Mouse (Mus musculus) MEL (cell line): Measurements from ENCODE around the gene Fam228a. TPM values are rescaled to one million over a fixed set of nuclear protein-coding genes. Genes with fewer than 3 reads are reported as not detected.
"Not testable (repeated sequence)": the region's sequence is repeated elsewhere in the genome, so short reads cannot be mapped to it uniquely, and the experiment has no call there.

ENCODE experiments used
- DNase-seq: peaks from one replicate; pipeline ENCODE4 v3.0.0; 2011; ENCODE audit warnings: low read depth, low spot score
- H3K27ac ChIP-seq: 2 replicates; pipeline ENCODE4 v1.5.1; 2012; ENCODE audit warnings: low read depth, mild to moderate bottlenecking, control low read depth, low read length, moderate library complexity; ENCODE audit not compliant: control insufficient read depth
- H3K27me3 ChIP-seq, 2 experiments: fragments of 150-350 bp in 1 of 2; sonication (generic) in 1 of 2; 2 replicates each; pipeline ENCODE4 v1.6.1; 2012; ENCODE audit warnings: low read length in 2 of 2, mild to moderate bottlenecking in 2 of 2, improper control_type of control experiment in 1 of 2, moderate library complexity in 1 of 2; ENCODE audit not compliant: insufficient read depth in 2 of 2, control insufficient read depth in 1 of 2
- H3K36me3 ChIP-seq, 2 experiments: 2 replicates each; pipeline ENCODE4 v1.6.1; 2012 to 2014; ENCODE audit warnings: low read length in 2 of 2, improper control_type of control experiment in 1 of 2, inconsistent platforms in 1 of 2, mild to moderate bottlenecking in 1 of 2; ENCODE audit not compliant: insufficient read depth in 2 of 2, control insufficient read depth in 1 of 2
- H3K4me1 ChIP-seq, 2 experiments: fragments of 150-350 bp in 1 of 2; sonication (generic) in 1 of 2; 2 replicates each; pipeline ENCODE4 v1.6.1; 2012; ENCODE audit warnings: low read length in 2 of 2, improper control_type of control experiment in 1 of 2, mild to moderate bottlenecking in 1 of 2; ENCODE audit not compliant: insufficient read depth in 2 of 2, control insufficient read depth in 1 of 2
- H3K4me3 ChIP-seq, 2 experiments: fragments of 150-350 bp in 1 of 2; sonication (generic) in 1 of 2; 2 replicates each; pipeline ENCODE4 v1.5.1; 2012; ENCODE audit warnings: low read depth in 2 of 2, low read length in 2 of 2, mild to moderate bottlenecking in 2 of 2, moderate library complexity in 2 of 2, control low read depth in 1 of 2, improper control_type of control experiment in 1 of 2; ENCODE audit not compliant: control insufficient read depth in 1 of 2, insufficient read depth in 1 of 2
- H3K79me2 ChIP-seq: 2 replicates; pipeline ENCODE4 v1.6.1; 2012; ENCODE audit warnings: mild to moderate bottlenecking, low read length, moderate library complexity; ENCODE audit not compliant: control insufficient read depth, poor library complexity, insufficient read depth
- H3K9ac ChIP-seq: 2 replicates; pipeline ENCODE4 v1.6.1; 2012; ENCODE audit warnings: low read depth, mild to moderate bottlenecking, control low read depth, low read length, moderate library complexity; ENCODE audit not compliant: control insufficient read depth, poor library complexity, severe bottlenecking
- H3K9me3 ChIP-seq: fragments of 150-350 bp; sonication (generic); replicated peaks from 2 replicates; pipeline ENCODE4 v1.6.1; 2012; ENCODE audit warnings: mild to moderate bottlenecking, low read length, improper control_type of control experiment, moderate library complexity; ENCODE audit not compliant: insufficient read depth
- CHD1 ChIP-seq: IDR thresholded peaks from 2 replicates; pipeline ENCODE4 v1.6.1; 2012; ENCODE audit warnings: low read depth, mild to moderate bottlenecking, inconsistent platforms, low read length, improper control_type of control experiment
- CTCF ChIP-seq, 3 experiments: IDR thresholded peaks in 2 of 3; conservative IDR thresholded peaks in 1 of 3; 2 replicates each; pipeline ENCODE4 v1.5.1; 2011 to 2012; ENCODE audit warnings: low read length in 3 of 3, low read depth in 2 of 3, mild to moderate bottlenecking in 2 of 3, improper control_type of control experiment in 1 of 3, inconsistent platforms in 1 of 3, mixed read lengths in 1 of 3, moderate library complexity in 1 of 3; ENCODE audit not compliant: control insufficient read depth in 1 of 3, insufficient read depth in 1 of 3, poor library complexity in 1 of 3, severe bottlenecking in 1 of 3
- EP300 ChIP-seq, 2 experiments: IDR thresholded peaks; 2 replicates each; pipeline ENCODE4 v1.6.1; 2011; ENCODE audit warnings: improper control_type of control experiment in 2 of 2, low read length in 2 of 2, low read depth in 1 of 2, mild to moderate bottlenecking in 1 of 2
- ETS1 ChIP-seq: IDR thresholded peaks from 2 replicates; pipeline ENCODE4 v1.6.1; 2012; ENCODE audit warnings: low read depth, mild to moderate bottlenecking, inconsistent platforms, low read length, improper control_type of control experiment, moderate library complexity
- GATA1 ChIP-seq: IDR thresholded peaks from 2 replicates; pipeline ENCODE4 v1.6.1; 2011; ENCODE audit warnings: low read depth, low read length, improper control_type of control experiment
- HCFC1 ChIP-seq: IDR thresholded peaks from 2 replicates; pipeline ENCODE4 v1.6.1; 2012; ENCODE audit warnings: low read depth, mild to moderate bottlenecking, inconsistent platforms, low read length, improper control_type of control experiment, moderate library complexity
- KAT2A ChIP-seq: conservative IDR thresholded peaks from 2 replicates; pipeline ENCODE4 v1.6.1; 2012; ENCODE audit warnings: low read depth, low read length, improper control_type of control experiment, inconsistent platforms
- MAFK ChIP-seq: IDR thresholded peaks from 2 replicates; pipeline ENCODE4 v1.6.1; 2011; ENCODE audit warnings: low read depth, mild to moderate bottlenecking, low read length, improper control_type of control experiment, borderline replicate concordance
- MYC ChIP-seq: IDR thresholded peaks from 2 replicates; pipeline ENCODE4 v1.6.1; 2011; ENCODE audit warnings: low read depth, mild to moderate bottlenecking, low read length, improper control_type of control experiment, moderate library complexity
- NRF1 ChIP-seq: IDR thresholded peaks from 2 replicates; pipeline ENCODE4 v1.6.1; 2014; ENCODE audit warnings: low read depth, mild to moderate bottlenecking, inconsistent platforms, low read length, improper control_type of control experiment, moderate library complexity; ENCODE audit not compliant: poor library complexity, insufficient read depth, severe bottlenecking
- POLR2A ChIP-seq, 2 experiments: IDR thresholded peaks; 2 replicates each; pipeline ENCODE4 v1.6.1; 2011 to 2012; ENCODE audit warnings: low read length in 2 of 2, mild to moderate bottlenecking in 2 of 2, control low read depth in 1 of 2, improper control_type of control experiment in 1 of 2, low read depth in 1 of 2, moderate library complexity in 1 of 2; ENCODE audit not compliant: control insufficient read depth in 1 of 2, insufficient read depth in 1 of 2, poor library complexity in 1 of 2
- POLR2AphosphoS5 ChIP-seq: IDR thresholded peaks from 2 replicates; pipeline ENCODE4 v1.6.1; 2012; ENCODE audit warnings: low read depth, borderline replicate concordance, mild to moderate bottlenecking, inconsistent platforms, low read length, moderate library complexity, mixed read lengths
- RAD21 ChIP-seq: IDR thresholded peaks from 2 replicates; pipeline ENCODE4 v1.6.1; 2011; ENCODE audit warnings: mild to moderate bottlenecking, low read depth, low read length, improper control_type of control experiment
- RCOR1 ChIP-seq: IDR thresholded peaks from 2 replicates; pipeline ENCODE4 v1.6.1; 2012; ENCODE audit warnings: low read depth, mild to moderate bottlenecking, inconsistent platforms, low read length, improper control_type of control experiment
- TAL1 ChIP-seq: IDR thresholded peaks from 2 replicates; pipeline ENCODE4 v1.6.1; 2012; ENCODE audit warnings: mild to moderate bottlenecking, inconsistent platforms, low read length, moderate library complexity, mixed read lengths
- ZMIZ1 ChIP-seq: IDR thresholded peaks from 2 replicates; pipeline ENCODE4 v1.6.1; 2012; ENCODE audit warnings: low read depth, mild to moderate bottlenecking, inconsistent platforms, low read length, improper control_type of control experiment, moderate library complexity
- polyA plus RNA-seq, 2 experiments: library from polyadenylated mRNA; stranded (reverse) in 1 of 2; unstranded in 1 of 2; fragments of >175 nt in 1 of 2; fragments of >200 nt in 1 of 2; gene quantifications; 2 replicates each; pipeline versions ENCODE4 v1.2.1 to v1.2.4; 2012; ENCODE audit warnings: low replicate concordance in 2 of 2, low read depth in 1 of 2; ENCODE audit not compliant: insufficient read length in 2 of 2, insufficient read depth in 1 of 2, missing spikeins in 1 of 2
- total RNA-seq: library from RNA; depleted of rRNA; stranded (reverse); fragments of 300-350 nt; gene quantifications from 2 replicates; pipeline ENCODE4 v1.2.3, GENCODE M21; 2012

Gene Fam228a
- total and polyA plus RNA-seq, 3 experiments, result 0.15 to 0.33 TPM; not detected in 1

- Histone ChIP-seq H3K4me1 (no peaks in the 10 kb centered on the region), H3K27me3 (no peaks in the 10 kb centered on the region), H3K4me3 (no peak overlapping the region), H3K9me3 (no peaks in the 10 kb centered on the region), H3K36me3 (no peaks in the 10 kb centered on the region), H3K9ac (no peak overlapping the region), H3K27ac (no peak overlapping the region), H3K79me2 (no peaks in the 10 kb centered on the region)
- no peak for DNase-seq
- TF ChIP-seq TAL1, result no peak
- no peak for TF ChIP-seq POLR2AphosphoS5
- TF ChIP-seq POLR2A (IDR thresholded peaks at IDR 0.05; ENCODE audit: control insufficient read depth in 1 of 2, insufficient read depth in 1 of 2, low read depth in 1 of 2, low read length in 2 of 2, poor library complexity in 1 of 2), result no peak
- TF ChIP-seq CHD1, result no peak
- TF ChIP-seq MYC, result no peak
- no peak for TF ChIP-seq ZMIZ1
- TF ChIP-seq RCOR1, result no peak
- TF ChIP-seq KAT2A, result no peak
- TF ChIP-seq ETS1, result no peak
- no peak for TF ChIP-seq EP300 (IDR thresholded peaks at IDR 0.05; ENCODE audit: low read depth in 1 of 2, low read length in 2 of 2)
- TF ChIP-seq MAFK, result no peak
- no peak for TF ChIP-seq NRF1
- TF ChIP-seq GATA1, result no peak
Measured at GRCm38 (mm10) chr12:4783598-4783997, 45.4 kb upstream of the Fam228a start.

GRCm38 (mm10) chr12:4781725-4782404 lies 43.6 kb upstream of the Fam228a start:
- H3K9ac ChIP-seq, H3K79me2 ChIP-seq, H3K27ac ChIP-seq, H3K27me3 ChIP-seq, DNase-seq, H3K9me3 ChIP-seq, H3K36me3 ChIP-seq, H3K4me1 ChIP-seq, H3K4me3 ChIP-seq: not testable (repeated sequence)

GRCm38 (mm10) chr12:4781270-4781669 lies 43.0 kb upstream of the Fam228a start:
- Histone ChIP-seq H3K4me1 (peaks cover 2 to 8% of the 10 kb centered on the region in 2 experiments; a peak in 2 of 4 replicates), H3K9ac (no peak overlapping the region), H3K27ac (no peak overlapping the region), H3K36me3 (peaks cover 0 to 5% of the 10 kb centered on the region in 2 experiments; a peak in 2 of 4 replicates), H3K79me2 (no peaks in the 10 kb centered on the region), H3K4me3 (no peak overlapping the region), H3K9me3 (no peaks in the 10 kb centered on the region), H3K27me3 (no peaks in the 10 kb centered on the region)
- TF ChIP-seq HCFC1, result no peak
- peak in 1 of 3 experiments; percentile 11; a peak in 1 of 6 replicates for TF ChIP-seq CTCF (IDR thresholded peaks at IDR 0.05 in 2 of 3, conservative IDR thresholded peaks at IDR 0.05 in 1 of 3; ENCODE audit: control insufficient read depth in 1 of 3, insufficient read depth in 1 of 3, low read depth in 2 of 3, low read length in 3 of 3, poor library complexity in 1 of 3, severe bottlenecking in 1 of 3)
- TF ChIP-seq RAD21, result peak; percentile 4
- no peak for DNase-seq
